Mouse (Mus musculus): ENCODE data around the gene Naa16.

GRCm38 (mm10) chr14:79317602-79318001 lies 73.0 kb downstream of the Naa16 start:
- TF ChIP-seq POLR2A (IDR thresholded peaks at IDR 0.05; ENCODE audit: low read depth, low read length) (no peak), CTCF (IDR thresholded peaks at IDR 0.05; ENCODE audit: extremely low read depth, insufficient read depth, insufficient read length, insufficient replicate concordance) (no peak)

Measured in spleen, adult 2 months (tissue).